ENCODE assay signal across 24 mouse cellular contexts in the genomic region with DNA sequence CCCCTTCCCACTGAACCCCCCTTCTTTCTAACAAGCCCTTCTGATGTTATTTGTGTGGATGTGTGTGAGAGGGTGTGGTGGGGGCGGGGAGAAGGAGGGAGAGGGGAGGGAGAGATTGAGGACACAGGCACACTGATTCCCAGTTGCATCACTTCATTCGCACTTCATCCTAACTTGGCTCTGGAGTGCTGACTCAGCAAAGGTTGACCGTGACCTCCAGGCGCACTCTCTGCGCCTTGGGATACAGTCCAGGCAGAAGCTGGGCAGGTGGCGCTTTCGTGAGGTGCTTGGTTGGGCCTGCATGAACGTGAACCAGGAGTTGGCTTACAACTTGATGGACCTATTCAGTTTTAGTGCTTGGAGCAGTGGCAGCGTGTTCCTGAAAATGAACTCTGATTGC. TPM values are rescaled to one million over a fixed set of nuclear protein-coding genes. Genes with fewer than 3 reads are reported as not detected.
A peak's percentile ranks its signal among the peaks of the same experiment; 100 is the strongest.
DNase-seq lines count a peak whose midpoint lies in the region; ATAC-seq and TF ChIP-seq lines count a peak whose summit lies in the region.
"Had no signal": no experiment of that assay in that cellular context is flagged by ENCODE, and none has a peak within 500 bp of the region (broad histone marks: within the 10 kb centered on the region; RNA-seq: fewer than 3 reads in every experiment).

No protein-coding gene starts in this region.

- WGBS in liver, embryonic 15.5 days (ENCODE audit: insufficient replicate concordance): 82% methylated on average over 9 of the region's 9 CpGs
- WGBS in liver, embryonic 12.5 days (ENCODE audit: insufficient replicate concordance): 88% methylated on average over 9 of the region's 9 CpGs
- 37% methylated on average over 9 of the region's 9 CpGs for WGBS in small intestine, adult 2 months

- no peak for TF ChIP-seq POLR2A in small intestine, adult 2 months (IDR thresholded peaks at IDR 0.05; ENCODE audit: low read depth, low read length)

- H3K27me3 ChIP-seq in liver, embryonic 15.5 days: no peaks in the 10 kb centered on the region
- no peaks in the 10 kb centered on the region for H3K27me3 ChIP-seq in liver, embryonic 12.5 days (replicated peaks)
- no peaks in the 10 kb centered on the region for H3K27me3 ChIP-seq in small intestine, adult 2 months (ENCODE audit: control insufficient read depth, insufficient read depth, low read length)
- H3K27me3 ChIP-seq: embryonic facial prominence, embryonic 12.5 days; forebrain, embryonic 13.5 days; liver, embryonic 13.5 days; midbrain, embryonic 12.5 days; neural tube, embryonic 12.5 days had no signal

- 0 out of 2 replicates have a peak overlapping the region, but pooled peaks have one; percentile 3 for H3K27ac ChIP-seq in liver, embryonic 15.5 days (replicated peaks)
- H3K27ac ChIP-seq in liver, embryonic 12.5 days: no peak overlapping the region
- peak overlapping the region; percentile 87 for H3K27ac ChIP-seq in small intestine, adult 2 months (ENCODE audit: insufficient read depth, low read depth, low read length)
- no peak overlapping the region for H3K27ac ChIP-seq in left cerebral cortex, adult 2 months
- H3K27ac ChIP-seq: embryonic facial prominence, embryonic 12.5 days; forebrain, embryonic 13.5 days; hindbrain, embryonic 10.5 days; hindbrain, postnatal 0 days; layer of hippocampus, adult 2 months; midbrain, embryonic 12.5 days; neural tube, embryonic 12.5 days had no signal

- no peak for TF ChIP-seq CTCF in small intestine, adult 2 months (IDR thresholded peaks at IDR 0.05; ENCODE audit: extremely low read depth, insufficient read length, insufficient replicate concordance, low read depth, low read length)
- TF ChIP-seq CTCF in left cerebral cortex, adult 2 months (IDR thresholded peaks at IDR 0.05): no peak

- H3K4me1 ChIP-seq in liver, embryonic 15.5 days (replicated peaks): peaks cover 55% of the 10 kb centered on the region
- peaks cover 51% of the 10 kb centered on the region for H3K4me1 ChIP-seq in liver, embryonic 12.5 days
- peaks cover 36% of the 10 kb centered on the region for H3K4me1 ChIP-seq in small intestine, adult 2 months (ENCODE audit: control insufficient read depth, insufficient read depth, insufficient read length, low read length)
- H3K4me1 ChIP-seq: forebrain, embryonic 13.5 days; hindbrain, embryonic 10.5 days; midbrain, embryonic 12.5 days; neural tube, embryonic 12.5 days had no signal

- intact Hi-C loops in left cerebral cortex, adult 2 months (cut with DNase I): no loop called here

- H3K4me2 ChIP-seq in liver, embryonic 15.5 days: no peak overlapping the region
- H3K4me2 ChIP-seq in liver, embryonic 12.5 days: no peak overlapping the region
- H3K4me2 ChIP-seq: embryonic facial prominence, embryonic 12.5 days; forebrain, embryonic 13.5 days; liver, embryonic 13.5 days; midbrain, embryonic 12.5 days; neural tube, embryonic 12.5 days had no signal

- DNase-seq in adrenal gland, adult 2 months: peak; percentile 56
- DNase-seq in adrenal gland, postnatal 4 days (ENCODE audit: low spot score in 2 of 2): no peak
- peak; percentile 13 for DNase-seq in adrenal gland, postnatal 25 days
- no peak for DNase-seq in frontal cortex, postnatal 25 days (ENCODE audit: low spot score in 2 of 2)
- no peak for DNase-seq in left cerebral cortex, adult 2 months (ENCODE audit: extremely low spot score in 1 of 2, low spot score in 2 of 2)
- DNase-seq: cerebellum, adult 9-10 months; gastrocnemius, postnatal 25 days; kidney, adult 8-10 months; kidney, postnatal 14 days; left cerebral cortex, postnatal 4 days; liver, embryonic 13.5 days; right cerebral cortex, adult 18-20 months; thymus, adult 2 months had no signal

- H3K4me3 ChIP-seq in liver, embryonic 15.5 days (replicated peaks): no peak overlapping the region
- no peak overlapping the region for H3K4me3 ChIP-seq in liver, embryonic 12.5 days
- no peak overlapping the region for H3K4me3 ChIP-seq in small intestine, adult 2 months (ENCODE audit: low read depth, low read length)
- H3K4me3 ChIP-seq in left cerebral cortex, adult 2 months: no peak overlapping the region
- H3K4me3 ChIP-seq: embryonic facial prominence, embryonic 12.5 days; erythroblast, embryonic 14.5 days; forebrain, embryonic 13.5 days; hindbrain, embryonic 10.5 days; layer of hippocampus, adult 2 months; liver, embryonic 13.5 days; midbrain, embryonic 12.5 days; neural tube, embryonic 12.5 days had no signal

- peaks cover 75% of the 10 kb centered on the region for H3K36me3 ChIP-seq in liver, embryonic 15.5 days (replicated peaks)
- peaks cover 88% of the 10 kb centered on the region for H3K36me3 ChIP-seq in liver, embryonic 12.5 days
- peaks cover 8% of the 10 kb centered on the region; the same call in 1 of the 2 replicates for H3K36me3 ChIP-seq in small intestine, adult 2 months (ENCODE audit: control insufficient read depth, insufficient read depth, low read length)

- H3K9me3 ChIP-seq in liver, embryonic 15.5 days (replicated peaks): no peaks in the 10 kb centered on the region
- H3K9me3 ChIP-seq in liver, embryonic 12.5 days (replicated peaks): no peaks in the 10 kb centered on the region; the same call in 1 of the 2 replicates
- H3K9me3 ChIP-seq: hindbrain, embryonic 10.5 days; neural tube, embryonic 12.5 days had no signal

- ATAC-seq in liver, embryonic 15.5 days (ENCODE audit: insufficient read depth): no peak
- ATAC-seq in liver, embryonic 12.5 days: no peak
- ATAC-seq: forebrain, embryonic 13.5 days had no signal

- no peak overlapping the region for H3K9ac ChIP-seq in liver, embryonic 15.5 days
- no peak overlapping the region for H3K9ac ChIP-seq in liver, embryonic 12.5 days
- H3K9ac ChIP-seq: embryonic facial prominence, embryonic 12.5 days; forebrain, embryonic 13.5 days; liver, embryonic 13.5 days; midbrain, embryonic 12.5 days; neural tube, embryonic 12.5 days had no signal

RNA-seq across cellular contexts. Expression of a gene that starts 22.0 kb away (rescaled TPM):
- total RNA-seq in adrenal gland, adult 2 months (2021): 10 to 100 TPM; 36.6 to 39.7 TPM
- polyA plus RNA-seq in adrenal gland, adult 2 months (2012; rRNA removed): 198 and 228 TPM in 2 replicates
- total RNA-seq in adrenal gland, postnatal 4 days (2021): 10 to 100 TPM; 39.4 to 40.4 TPM
- 82.9 and 84.9 TPM in 2 replicates for polyA plus RNA-seq in liver, embryonic 15.5 days (2015; fragmentation: Nextera tagmentation; extraction: Ambion mirVana)
- polyA plus RNA-seq in liver, embryonic 12.5 days (2016; fragmentation: Nextera tagmentation; extraction: Ambion mirVana): 118 and 120 TPM in 2 replicates
- 43.6 and 45.5 TPM in 2 replicates for total RNA-seq in adrenal gland, postnatal 25 days (2021)
- 86.5 and 112 TPM in 2 replicates for polyA plus RNA-seq in small intestine, adult 2 months (2012; rRNA removed)
- total RNA-seq in left cerebral cortex, adult 2 months (2021): 10 to 100 TPM; 66.3 to 71.3 TPM

RNA-seq across cellular contexts. Expression of a gene that starts 41.1 kb away (rescaled TPM):
- total RNA-seq in adrenal gland, adult 2 months (2021): 10 to 100 TPM; 23.2 to 51.6 TPM
- 0.38 and 0.55 TPM in 2 replicates for polyA plus RNA-seq in adrenal gland, adult 2 months (2012; rRNA removed)
- 100 to 1,000 TPM; 205 to 207 TPM for total RNA-seq in adrenal gland, postnatal 4 days (2021)
- polyA plus RNA-seq in liver, embryonic 15.5 days (2015; fragmentation: Nextera tagmentation; extraction: Ambion mirVana): 35.2 and 55.6 TPM in 2 replicates
- 72.7 and 75.0 TPM in 2 replicates for polyA plus RNA-seq in liver, embryonic 12.5 days (2016; fragmentation: Nextera tagmentation; extraction: Ambion mirVana)
- 47.5 and 79.0 TPM in 2 replicates for total RNA-seq in adrenal gland, postnatal 25 days (2021)
- 0.65 and 0.83 TPM in 2 replicates for polyA plus RNA-seq in small intestine, adult 2 months (2012; rRNA removed)
- total RNA-seq in left cerebral cortex, adult 2 months (2021): 10 to 100 TPM; 29.3 to 40.0 TPM

Comparison
In these comparisons a context has a peak if more than half of its experiments do, and no peak if none do; other contexts are left out.
1. DNase-seq: peak in adrenal gland, adult 2 months (single experiment) and adrenal gland, postnatal 25 days (single experiment); none in adrenal gland, postnatal 4 days (0 of 2), frontal cortex, postnatal 25 days (0 of 2) and left cerebral cortex, adult 2 months (0 of 2).
2. H3K27ac ChIP-seq: peak in liver, embryonic 15.5 days (single experiment) and small intestine, adult 2 months (single experiment); none in liver, embryonic 12.5 days (single experiment) and left cerebral cortex, adult 2 months (single experiment).